In genomic region chr11:116004186-116004823, GRCm38 (mm10) we compare ENCODE assay signal across 8 mouse cellular contexts. TPM values are rescaled to one million over a fixed set of nuclear protein-coding genes. Genes with fewer than 3 reads are reported as not detected.
DNase-seq lines count a peak whose midpoint lies in the region; ATAC-seq and TF ChIP-seq lines count a peak whose summit lies in the region.

No protein-coding gene starts in this region.

- 28% methylated on average over 8 of the region's 8 CpGs for WGBS in heart, embryonic 10.5 days
- WGBS in forebrain, embryonic 15.5 days = 37% methylated on average over 8 of the region's 8 CpGs
- 11% methylated on average over 8 of the region's 8 CpGs for whole genome bisulfite sequencing in liver, embryonic 16.5 days (ENCODE audit: insufficient replicate concordance)

- H3K9me3 ChIP-seq in heart, embryonic 10.5 days = no peaks in the 10 kb centered on the region
- no peaks in the 10 kb centered on the region for H3K9me3 ChIP-seq in E14TG2a.4 (ENCODE audit: low read length)
- H3K9me3 ChIP-seq in forebrain, embryonic 15.5 days = no peaks in the 10 kb centered on the region
- H3K9me3 ChIP-seq in liver, embryonic 16.5 days (replicated peaks; ENCODE audit: control insufficient read depth, low read length) = no peaks in the 10 kb centered on the region

- intact Hi-C loops in heart, postnatal 25 days (cut with DNase I) = no loop called here

- ATAC-seq in forebrain, embryonic 15.5 days (replicated peaks) = no peak
- 0 out of 2 replicates have a peak, but pooled peaks have one; percentile 2 for ATAC-seq in liver, embryonic 16.5 days (ENCODE audit: low read depth)
- ATAC-seq in frontal cortex, adult (ENCODE audit: low TSS enrichment) = no peak

- H3K4me1 ChIP-seq in heart, embryonic 10.5 days = peaks cover 31% of the 10 kb centered on the region
- H3K4me1 ChIP-seq in E14TG2a.4 (replicated peaks; ENCODE audit: low read depth, low read length) = peaks cover 81% of the 10 kb centered on the region
- H3K4me1 ChIP-seq in forebrain, embryonic 15.5 days = peaks cover 14% of the 10 kb centered on the region
- H3K4me1 ChIP-seq in liver, embryonic 16.5 days (ENCODE audit: control insufficient read depth, low read depth, low read length) = peaks cover 24% of the 10 kb centered on the region

- peak overlapping the region; percentile 62 for H3K4me2 ChIP-seq in forebrain, embryonic 15.5 days (replicated peaks)
- peak overlapping the region; percentile 63 for H3K4me2 ChIP-seq in liver, embryonic 16.5 days (ENCODE audit: low read depth, low read length)

- peak overlapping the region; percentile 60 for H3K4me3 ChIP-seq in heart, embryonic 10.5 days
- H3K4me3 ChIP-seq in E14TG2a.4 (replicated peaks; ENCODE audit: low read length) = peak overlapping the region; percentile 66
- H3K4me3 ChIP-seq in forebrain, embryonic 15.5 days = peak overlapping the region; percentile 38
- peak overlapping the region; percentile 38 for H3K4me3 ChIP-seq in liver, embryonic 16.5 days (ENCODE audit: low read depth, low read length)

- peaks cover 12% of the 10 kb centered on the region; the same call in 1 of the 2 replicates for H3K27me3 ChIP-seq in heart, embryonic 10.5 days (ENCODE audit: insufficient read depth, poor library complexity, severe bottlenecking)
- peaks cover 21% of the 10 kb centered on the region for H3K27me3 ChIP-seq in E14TG2a.4 (ENCODE audit: insufficient read depth, low read length)
- H3K27me3 ChIP-seq in forebrain, embryonic 15.5 days = no peaks in the 10 kb centered on the region; the same call in 1 of the 2 replicates
- H3K27me3 ChIP-seq in liver, embryonic 16.5 days (ENCODE audit: control insufficient read depth, insufficient read depth, low read depth, low read length) = no peaks in the 10 kb centered on the region; the same call in 1 of the 2 replicates

- H3K9ac ChIP-seq in forebrain, embryonic 15.5 days (replicated peaks) = no peak overlapping the region; the same call in 1 of the 2 replicates
- peak overlapping the region; percentile 42; the same call in 1 of the 2 replicates for H3K9ac ChIP-seq in liver, embryonic 16.5 days (ENCODE audit: low read depth, low read length)

- DNase-seq in heart, embryonic 10.5 days (ENCODE audit: low spot score) = no peak
- DNase-seq in heart, postnatal 25 days (ENCODE audit: low spot score) = no peak
- no peak for DNase-seq in ovary, postnatal 10 days (ENCODE audit: low spot score)
- DNase-seq in left cerebral cortex, adult 18-20 months (ENCODE audit: low spot score in 2 of 2) = no peak

- peaks cover 28% of the 10 kb centered on the region for H3K36me3 ChIP-seq in heart, embryonic 10.5 days
- H3K36me3 ChIP-seq in E14TG2a.4 (ENCODE audit: insufficient read depth, low read length) = peaks cover 38% of the 10 kb centered on the region
- no peaks in the 10 kb centered on the region for H3K36me3 ChIP-seq in forebrain, embryonic 15.5 days
- 0 out of 2 replicates have a peak, but pooled peaks cover 3% of the 10 kb centered on the region for H3K36me3 ChIP-seq in liver, embryonic 16.5 days (ENCODE audit: control insufficient read depth, insufficient read depth)

- TF ChIP-seq CTCF in E14TG2a.4 (conservative IDR thresholded peaks at IDR 0.05; ENCODE audit: low read length) = no peak

- peak overlapping the region; percentile 89 for H3K27ac ChIP-seq in heart, embryonic 10.5 days
- no peak overlapping the region for H3K27ac ChIP-seq in forebrain, embryonic 15.5 days (replicated peaks)
- H3K27ac ChIP-seq in liver, embryonic 16.5 days (ENCODE audit: low read length) = 0 out of 2 replicates have a peak overlapping the region, but pooled peaks have one; percentile 3

RNA-seq across cellular contexts. Expression of gene Galk1, which starts 8.2 kb away (rescaled TPM):
- 202 and 273 TPM in 2 replicates for polyA plus RNA-seq in heart, embryonic 10.5 days (2016; fragmentation: Nextera tagmentation; extraction: Ambion mirVana)
- 10 to 100 TPM; 13.9 to 16.0 TPM for total RNA-seq in heart, postnatal 25 days (2021)
- polyA plus RNA-seq in forebrain, embryonic 15.5 days (2015; fragmentation: Nextera tagmentation; extraction: Ambion mirVana) = 58.9 and 64.2 TPM in 2 replicates
- polyA plus RNA-seq in liver, embryonic 16.5 days (2015; fragmentation: Nextera tagmentation; extraction: Ambion mirVana) = 180 and 192 TPM in 2 replicates
- total RNA-seq in left cerebral cortex, adult 18-20 months (2021) = 10 to 100 TPM; 15.5 to 16.3 TPM

RNA-seq across cellular contexts. Expression of gene H3f3b, which starts 23.5 kb away (rescaled TPM):
- polyA plus RNA-seq in heart, embryonic 10.5 days (2016; fragmentation: Nextera tagmentation; extraction: Ambion mirVana) = 684 and 1,078 TPM in 2 replicates
- 100 to 1,000 TPM; 128 to 130 TPM for total RNA-seq in heart, postnatal 25 days (2021)
- 2,534 and 2,591 TPM in 2 replicates for polyA plus RNA-seq in forebrain, embryonic 15.5 days (2015; fragmentation: Nextera tagmentation; extraction: Ambion mirVana)
- polyA plus RNA-seq in liver, embryonic 16.5 days (2015; fragmentation: Nextera tagmentation; extraction: Ambion mirVana) = 527 and 601 TPM in 2 replicates
- total RNA-seq in left cerebral cortex, adult 18-20 months (2021) = 100 to 1,000 TPM; 246 to 269 TPM

RNA-seq across cellular contexts. Expression of gene Unk, which starts 25.8 kb away (rescaled TPM):
- 33.3 and 37.1 TPM in 2 replicates for polyA plus RNA-seq in heart, embryonic 10.5 days (2016; fragmentation: Nextera tagmentation; extraction: Ambion mirVana)
- total RNA-seq in heart, postnatal 25 days (2021) = 1 to 10 TPM; 8.4 to 9.0 TPM
- 40.4 and 40.8 TPM in 2 replicates for polyA plus RNA-seq in forebrain, embryonic 15.5 days (2015; fragmentation: Nextera tagmentation; extraction: Ambion mirVana)
- 8.8 and 10.8 TPM in 2 replicates for polyA plus RNA-seq in liver, embryonic 16.5 days (2015; fragmentation: Nextera tagmentation; extraction: Ambion mirVana)
- total RNA-seq in left cerebral cortex, adult 18-20 months (2021) = 10 to 100 TPM; 21.8 to 22.3 TPM

RNA-seq across cellular contexts. Expression of gene Itgb4, which starts 29.8 kb away (rescaled TPM):
- polyA plus RNA-seq in heart, embryonic 10.5 days (2016; fragmentation: Nextera tagmentation; extraction: Ambion mirVana) = 0.67 and 1.1 TPM in 2 replicates
- total RNA-seq in heart, postnatal 25 days (2021) = 1 to 10 TPM; 3.5 to 4.0 TPM
- polyA plus RNA-seq in forebrain, embryonic 15.5 days (2015; fragmentation: Nextera tagmentation; extraction: Ambion mirVana) = 0.52 and 0.69 TPM in 2 replicates
- 0.14 and 0.40 TPM in 2 replicates for polyA plus RNA-seq in liver, embryonic 16.5 days (2015; fragmentation: Nextera tagmentation; extraction: Ambion mirVana)
- total RNA-seq in left cerebral cortex, adult 18-20 months (2021) = 1 to 10 TPM; 4.5 to 6.9 TPM
